Mouse (Mus musculus) thymus, adult 2 months (tissue): ENCODE measurements around the gene 2010111I01Rik.

Source experiments
- CTCF ChIP-seq: fragments of 200-500 bp; IDR thresholded peaks from 2 replicates; pipeline ENCODE4 v1.5.1; 2012; ENCODE audit warnings: mild to moderate bottlenecking, control low read depth, low read length, moderate library complexity, borderline replicate concordance; ENCODE audit not compliant: control insufficient read depth, poor library complexity, insufficient read depth; ENCODE audit errors: extremely low read depth
- POLR2A ChIP-seq: fragments of 200-500 bp; IDR thresholded peaks from 2 replicates; pipeline ENCODE4 v1.6.1; 2012; ENCODE audit warnings: mild to moderate bottlenecking, low read length, control low read depth, moderate library complexity; ENCODE audit not compliant: control insufficient read depth, poor library complexity, insufficient read depth; ENCODE audit errors: extremely low read depth

DNA sequence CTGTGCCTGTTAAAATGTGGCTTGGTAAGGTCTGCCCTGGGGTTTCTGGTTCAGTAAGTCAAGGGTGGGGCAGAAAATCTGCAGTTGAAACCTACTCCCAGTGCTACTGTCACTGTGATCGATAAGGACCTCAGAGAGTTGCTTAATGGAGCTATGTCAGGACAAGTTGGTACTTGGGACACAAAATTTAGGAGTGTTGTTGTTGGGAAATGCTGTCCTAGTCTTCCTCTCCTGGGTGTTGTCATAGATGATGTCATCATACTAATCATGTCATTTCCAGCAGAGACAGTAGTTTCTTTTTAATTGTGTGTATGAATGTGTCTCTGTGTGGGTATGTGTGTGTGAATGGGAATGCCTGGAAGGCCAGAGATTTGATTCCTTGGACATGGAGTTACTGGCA lies 37.2 kb upstream of the 2010111I01Rik start:
- TF ChIP-seq POLR2A = no peak
- no peak for TF ChIP-seq CTCF
